Mouse (Mus musculus) granulocyte monocyte progenitor cell, adult 5-6 weeks (primary cell): ENCODE data around the gene Mast4. TPM values are rescaled to one million over a fixed set of nuclear protein-coding genes. Genes with fewer than 3 reads are reported as not detected.

Experiments
- ATAC-seq: replicated peaks from 2 replicates; pipeline ENCODE4 v1.8.0; 2016; ENCODE audit warnings: mild to moderate bottlenecking, moderate TSS enrichment, inconsistent platforms; ENCODE audit not compliant: poor library complexity, severe bottlenecking
- total RNA-seq, 2 experiments: library from RNA; stranded (forward) in 1 of 2; stranded (reverse) in 1 of 2; fragments of 200-712, 200-1000 nt in 1 of 2; fragments of >200 nt in 1 of 2; fragmentation: Nextera tagmentation in 1 of 2; gene quantifications; 2 replicates each; pipeline ENCODE4 v1.2.3; 2014 to 2017

The Mast4 gene
- total RNA-seq, 2 experiments from 2014 or later: 0.88 to 8.0 TPM

DNA sequence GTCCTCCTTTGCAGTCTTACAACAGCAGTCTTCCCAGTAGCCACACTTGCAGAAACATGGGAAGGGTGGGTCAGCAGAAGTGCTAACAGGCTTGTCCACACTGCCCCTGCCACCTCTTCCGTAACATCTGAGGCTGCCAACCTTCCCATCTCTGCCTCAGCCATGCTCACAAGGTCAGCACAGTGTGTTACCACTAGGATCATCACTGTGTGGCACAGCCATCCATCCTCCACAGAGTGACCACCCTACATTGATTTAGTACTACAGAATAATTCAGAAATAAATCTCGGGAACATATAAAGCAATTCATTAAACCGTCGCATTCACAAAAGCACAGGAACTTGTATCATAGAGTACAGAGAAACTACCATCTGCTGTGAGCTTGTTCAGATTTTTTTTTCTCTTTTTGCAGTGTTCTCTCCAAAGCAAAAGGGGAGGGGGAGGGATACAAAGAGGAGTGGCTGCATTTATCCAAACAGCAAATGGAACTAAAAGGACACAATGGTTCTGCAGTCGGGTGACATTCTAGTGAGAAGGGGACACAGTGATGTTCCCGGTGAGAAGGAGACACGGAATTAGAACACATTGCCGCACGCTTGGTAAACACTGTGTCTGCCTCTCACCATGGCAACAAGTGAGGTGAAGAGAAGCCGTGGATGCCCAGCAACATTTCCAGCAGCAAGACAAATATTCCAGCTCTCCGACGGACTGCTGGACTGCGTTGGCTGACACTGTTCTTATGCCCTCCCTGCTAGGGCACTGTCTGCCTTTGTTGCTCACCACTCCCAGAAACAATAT is 388.1 kb downstream of the Mast4 start:
- no peak for ATAC-seq

- ATAC-seq: no peak
Measured at GRCm38 (mm10) chr13:102945450-102945849, 388.8 kb downstream of the Mast4 start.

GRCm38 (mm10) chr13:102944516-102944915 is 389.8 kb downstream of the Mast4 start:
- ATAC-seq: no peak

GRCm38 (mm10) chr13:102942557-102942956 is 391.7 kb downstream of the Mast4 start:
- ATAC-seq: no peak

DNA sequence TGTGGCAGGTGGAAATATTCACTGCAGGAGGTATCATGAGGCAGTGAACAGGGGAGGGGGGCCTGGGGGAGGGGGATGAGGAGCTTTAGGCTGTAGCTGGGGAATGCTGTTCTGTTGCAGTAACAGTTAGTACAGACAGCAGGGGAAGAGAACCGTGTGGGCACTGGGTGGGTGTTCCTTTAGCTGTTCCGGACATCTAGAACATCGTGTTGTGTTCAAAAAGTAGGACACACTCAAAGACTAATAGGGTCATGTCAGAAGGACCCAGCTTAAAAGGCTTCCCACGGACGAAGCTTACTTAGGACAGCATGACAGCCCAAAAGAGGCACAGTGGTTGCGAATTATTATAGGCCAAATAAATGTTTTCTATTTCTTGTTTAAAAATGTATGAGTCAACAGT is 393.8 kb downstream of the Mast4 start:
- ATAC-seq: no peak

DNA sequence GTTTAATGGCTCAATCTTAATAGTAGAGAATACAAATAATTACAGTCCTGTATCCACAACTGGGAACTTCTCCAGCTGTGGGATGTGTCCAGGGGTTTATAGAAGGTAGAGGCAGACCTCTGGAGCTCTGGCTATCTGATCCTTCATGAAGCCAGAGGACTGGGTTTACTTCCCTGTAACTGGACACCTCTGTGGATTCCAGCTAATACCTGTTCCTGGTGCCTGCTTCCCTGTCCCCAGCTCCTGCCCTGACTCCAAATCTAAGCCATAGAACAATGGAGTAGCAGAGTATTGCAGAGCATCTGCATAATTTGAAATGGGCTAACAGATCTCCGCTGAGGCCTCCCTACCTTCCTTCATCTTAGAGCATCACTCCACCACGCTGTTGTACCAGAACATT is 398.1 kb downstream of the Mast4 start:
- no peak for ATAC-seq

DNA sequence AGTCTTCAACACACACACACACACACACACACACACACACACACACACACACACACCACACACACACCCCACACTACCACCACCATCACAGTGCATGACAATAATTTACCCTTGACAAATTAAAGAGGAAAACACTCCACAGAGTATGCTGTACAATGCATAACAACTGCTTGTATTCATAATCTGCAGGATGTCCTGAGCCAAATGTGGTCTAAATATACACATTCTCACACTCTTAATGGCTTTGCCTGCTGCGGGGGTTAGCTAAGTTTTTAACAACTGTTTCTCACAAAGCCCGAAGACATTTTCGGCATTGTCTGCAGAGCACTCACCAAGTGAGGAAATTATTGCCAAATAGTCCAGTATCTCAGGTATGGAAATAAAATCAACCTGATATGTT is 398.5 kb downstream of the Mast4 start:
- ATAC-seq: no peak

GRCm38 (mm10) chr13:102933702-102934101 is 400.6 kb downstream of the Mast4 start:
- no peak for ATAC-seq

- ATAC-seq: no peak
Measured at GRCm38 (mm10) chr13:102932434-102932833, 401.9 kb downstream of the Mast4 start.

- no peak for ATAC-seq
Measured at GRCm38 (mm10) chr13:102931951-102932350, 402.3 kb downstream of the Mast4 start.

GRCm38 (mm10) chr13:102925844-102926598 is 408.3 kb downstream of the Mast4 start:
- ATAC-seq: no peak; the same call in 1 of the 2 replicates

DNA sequence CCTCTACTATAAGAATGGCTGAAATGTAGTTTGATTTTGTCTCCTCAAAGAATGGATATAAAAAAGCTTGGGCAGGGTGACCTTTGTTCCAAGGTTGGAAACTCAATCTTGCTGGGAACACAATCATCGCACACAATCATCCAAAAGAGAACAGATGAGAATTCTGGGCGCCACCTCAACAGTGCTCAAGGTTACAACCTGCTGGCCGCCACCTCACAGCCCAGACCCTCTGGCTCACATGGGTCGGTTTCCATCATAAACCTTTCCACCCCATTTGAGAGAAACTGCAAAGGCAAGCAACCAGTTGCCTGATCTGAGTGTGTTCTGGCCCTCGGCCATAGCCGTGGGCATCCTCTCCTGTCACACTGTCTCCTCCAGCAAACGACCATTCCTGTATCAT is 414.6 kb downstream of the Mast4 start:
- no peak for ATAC-seq

DNA sequence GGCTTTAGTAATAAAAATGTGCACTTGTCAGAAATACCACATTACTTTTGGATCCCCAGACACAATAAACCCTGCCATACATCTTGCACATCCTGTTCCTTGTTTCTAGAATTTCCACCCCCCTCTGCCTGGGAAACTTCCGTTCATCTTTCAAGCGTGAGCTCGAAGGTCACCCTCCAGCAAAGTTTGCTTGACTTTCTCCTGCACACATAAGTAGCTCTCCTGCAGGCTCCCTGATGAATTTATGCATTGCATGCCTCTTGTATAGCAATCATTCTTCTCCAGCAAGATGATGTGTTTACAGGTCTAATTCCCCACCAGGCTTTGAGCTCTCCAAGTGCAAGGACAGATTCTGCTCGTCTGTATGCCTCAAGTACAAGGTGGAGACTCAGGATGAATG is 415.7 kb downstream of the Mast4 start:
- no peak; the same call in 1 of the 2 replicates for ATAC-seq

- ATAC-seq: no peak; the same call in 1 of the 2 replicates
Measured at GRCm38 (mm10) chr13:102915341-102915740, 419.0 kb downstream of the Mast4 start.

DNA sequence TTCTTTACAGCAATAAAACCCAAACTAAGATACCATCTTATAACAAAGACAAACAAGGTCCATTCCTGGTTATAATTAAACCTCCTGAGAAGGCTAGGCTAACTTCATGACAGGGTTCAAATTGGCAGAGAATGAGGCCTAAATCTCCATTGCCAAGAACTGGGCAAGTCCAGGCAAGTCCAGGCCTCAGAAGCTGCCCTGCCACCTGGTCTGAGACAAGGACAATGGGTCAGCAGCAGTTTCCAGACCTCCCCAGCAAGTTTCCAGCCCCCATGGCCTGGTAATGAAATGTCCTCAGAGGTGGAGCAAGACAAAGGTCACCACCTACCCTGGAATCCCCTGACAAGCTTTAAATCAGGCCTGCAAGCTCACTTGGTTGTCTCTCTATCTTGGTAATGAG is 419.5 kb downstream of the Mast4 start:
- ATAC-seq: no peak

GRCm38 (mm10) chr13:102913919-102914318 is 420.4 kb downstream of the Mast4 start:
- no peak for ATAC-seq

GRCm38 (mm10) chr13:102912867-102913266 is 421.4 kb downstream of the Mast4 start:
- ATAC-seq: no peak

DNA sequence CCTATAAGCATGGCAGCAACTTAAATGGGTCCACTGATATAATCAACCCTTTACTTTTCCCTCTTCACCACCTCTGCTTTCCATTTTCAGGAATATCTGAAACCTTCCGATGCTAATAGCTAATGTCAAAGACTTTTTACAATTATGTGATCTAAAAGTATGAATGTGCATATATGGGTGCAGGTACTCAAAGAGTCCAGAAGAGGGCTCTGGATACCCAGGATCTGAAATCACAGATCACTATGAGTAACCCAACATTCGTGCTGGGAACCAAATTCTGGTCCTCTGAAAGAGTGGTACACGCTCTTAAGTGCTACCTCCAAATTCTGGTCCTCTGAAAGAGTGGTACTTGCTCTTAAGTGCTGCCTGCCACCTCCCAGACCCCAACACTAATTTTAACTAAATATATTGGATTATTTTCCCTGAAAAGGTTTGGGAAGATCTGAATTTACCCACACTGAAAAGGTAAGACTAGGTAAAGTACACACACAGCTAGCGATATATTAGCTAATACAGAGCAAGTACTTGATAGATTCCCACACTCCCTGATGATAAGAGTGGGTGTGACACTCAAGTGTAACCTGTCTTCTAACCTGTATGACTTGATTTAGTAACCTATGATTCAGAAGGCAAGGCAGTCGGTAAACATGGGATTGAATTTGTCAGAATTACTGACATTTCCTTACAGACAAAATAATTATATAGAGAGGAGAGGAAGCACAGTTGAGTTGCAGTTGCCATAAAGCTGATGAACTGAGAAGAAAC is 424.5 kb downstream of the Mast4 start:
- ATAC-seq: no peak

GRCm38 (mm10) chr13:102906661-102907009 is 427.7 kb downstream of the Mast4 start:
- ATAC-seq: no peak; the same call in 1 of the 2 replicates

GRCm38 (mm10) chr13:102906004-102906660 is 428.2 kb downstream of the Mast4 start:
- peak; percentile 74 for ATAC-seq
